Mouse (Mus musculus): ENCODE measurements around the gene Gal3st1. TPM values are rescaled to one million over a fixed set of nuclear protein-coding genes. Genes with fewer than 3 reads are reported as not detected.
"Not testable (repeated sequence)": the region's sequence is repeated elsewhere in the genome, so short reads cannot be mapped to it uniquely, and the experiment has no call there.

Gene Gal3st1
- polyA plus RNA-seq, 1 experiment: 1.8 TPM

DNA sequence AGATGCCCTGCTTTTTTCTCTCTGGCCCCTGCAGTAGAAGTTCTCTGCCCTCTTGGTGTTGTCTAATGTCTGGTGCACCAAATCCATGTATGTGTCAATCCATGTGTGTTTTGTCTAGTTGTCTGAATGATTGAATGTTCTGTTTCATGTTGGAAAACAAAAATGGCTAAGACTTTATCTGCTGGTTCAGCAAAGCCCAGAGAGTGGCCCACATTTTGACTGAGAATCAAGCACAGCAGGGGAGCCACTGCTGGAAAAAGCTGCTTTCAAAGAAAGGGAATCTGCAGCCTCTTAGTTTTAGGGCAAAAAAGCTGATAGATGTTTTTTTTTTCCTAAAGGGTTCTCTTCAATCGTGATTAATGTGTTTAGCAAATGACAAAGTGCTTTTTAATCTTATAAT lies 37.0 kb upstream of the Gal3st1 start:
- Histone ChIP-seq H3K9ac (ENCODE audit: low read depth, poor library complexity, severe bottlenecking) (no peak overlapping the region), H3K27me3 (ENCODE audit: control insufficient read depth, insufficient read depth, low read length, poor library complexity, severe bottlenecking) (no peaks in the 10 kb centered on the region), H3K36me3 (ENCODE audit: control insufficient read depth, insufficient read depth, low read length, poor library complexity, severe bottlenecking) (no peaks in the 10 kb centered on the region), H3K4me3 (ENCODE audit: low read depth, low read length) (no peak overlapping the region), H3K9me3 (replicated peaks; ENCODE audit: control insufficient read depth, insufficient read depth, low read length, poor library complexity, severe bottlenecking) (no peaks in the 10 kb centered on the region), H3K4me1 (ENCODE audit: control insufficient read depth, insufficient read depth, low read length) (no peaks in the 10 kb centered on the region), H3K27ac (ENCODE audit: insufficient read depth, low read length) (peak overlapping the region; percentile 51)
- TF ChIP-seq CTCF (IDR thresholded peaks at IDR 0.05; ENCODE audit: low read depth, low read length) (no peak), EP300 (IDR thresholded peaks at IDR 0.05; ENCODE audit: insufficient read depth, low read depth, low read length) (no peak), POLR2A (IDR thresholded peaks at IDR 0.05; ENCODE audit: insufficient read depth, low read length) (no peak)

DNA sequence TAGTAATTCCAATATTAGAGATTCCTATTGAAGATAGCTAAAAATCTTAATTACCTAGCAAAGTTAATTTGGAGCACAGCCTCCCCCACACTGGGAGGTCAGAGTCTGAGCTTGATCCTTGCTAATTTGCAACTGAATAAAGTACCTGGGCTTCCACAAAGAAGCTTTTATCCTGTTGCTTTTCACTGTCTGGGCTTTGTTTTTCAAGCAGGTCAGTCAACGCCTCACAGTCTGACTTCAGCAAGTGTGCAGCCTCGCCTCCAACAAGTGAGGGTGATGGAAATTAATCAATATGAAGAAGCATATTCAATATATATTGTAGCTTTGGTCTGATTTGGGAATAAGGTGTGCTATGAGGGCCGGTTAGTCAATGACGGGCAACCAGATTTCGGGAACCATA lies 28.6 kb upstream of the Gal3st1 start:
- H3K4me1 ChIP-seq (ENCODE audit: control insufficient read depth, insufficient read depth, low read length); H3K9me3 ChIP-seq (replicated peaks; ENCODE audit: control insufficient read depth, insufficient read depth, low read length, poor library complexity, severe bottlenecking); H3K4me3 ChIP-seq (ENCODE audit: low read depth, low read length); H3K9ac ChIP-seq (ENCODE audit: low read depth, poor library complexity, severe bottlenecking); H3K27me3 ChIP-seq (ENCODE audit: control insufficient read depth, insufficient read depth, low read length, poor library complexity, severe bottlenecking); H3K36me3 ChIP-seq (ENCODE audit: control insufficient read depth, insufficient read depth, low read length, poor library complexity, severe bottlenecking): not testable (repeated sequence)
- peak overlapping the region; percentile 90 for H3K27ac ChIP-seq (ENCODE audit: insufficient read depth, low read length)

DNA sequence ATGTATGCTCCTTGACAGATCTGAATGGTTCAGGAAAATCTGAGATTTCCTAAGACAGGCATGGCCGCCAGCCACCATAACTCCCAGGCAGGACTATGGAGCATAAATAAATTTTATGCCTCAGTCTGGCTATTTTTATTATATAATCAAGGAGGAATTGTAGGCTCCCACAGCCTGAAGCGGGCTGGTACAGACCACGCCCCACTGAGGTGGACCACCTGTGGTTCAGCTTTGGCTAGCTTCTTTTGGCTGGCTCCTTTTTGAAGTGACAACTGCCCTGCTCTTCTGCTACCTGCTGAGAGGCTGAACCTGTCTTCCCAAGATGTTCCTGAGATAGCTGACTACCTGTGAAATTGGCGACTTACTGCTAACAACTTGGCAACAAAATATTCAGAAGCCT lies 28.1 kb upstream of the Gal3st1 start:
- Histone ChIP-seq H3K27ac (ENCODE audit: insufficient read depth, low read length) (peak overlapping the region; percentile 90), H3K9ac (ENCODE audit: low read depth, poor library complexity, severe bottlenecking) (peak overlapping the region; percentile 23; the same call in 1 of the 2 replicates)
- H3K36me3 ChIP-seq (ENCODE audit: control insufficient read depth, insufficient read depth, low read length, poor library complexity, severe bottlenecking); H3K4me1 ChIP-seq (ENCODE audit: control insufficient read depth, insufficient read depth, low read length); H3K27me3 ChIP-seq (ENCODE audit: control insufficient read depth, insufficient read depth, low read length, poor library complexity, severe bottlenecking); H3K4me3 ChIP-seq (ENCODE audit: low read depth, low read length); H3K9me3 ChIP-seq (replicated peaks; ENCODE audit: control insufficient read depth, insufficient read depth, low read length, poor library complexity, severe bottlenecking): not testable (repeated sequence)

DNA sequence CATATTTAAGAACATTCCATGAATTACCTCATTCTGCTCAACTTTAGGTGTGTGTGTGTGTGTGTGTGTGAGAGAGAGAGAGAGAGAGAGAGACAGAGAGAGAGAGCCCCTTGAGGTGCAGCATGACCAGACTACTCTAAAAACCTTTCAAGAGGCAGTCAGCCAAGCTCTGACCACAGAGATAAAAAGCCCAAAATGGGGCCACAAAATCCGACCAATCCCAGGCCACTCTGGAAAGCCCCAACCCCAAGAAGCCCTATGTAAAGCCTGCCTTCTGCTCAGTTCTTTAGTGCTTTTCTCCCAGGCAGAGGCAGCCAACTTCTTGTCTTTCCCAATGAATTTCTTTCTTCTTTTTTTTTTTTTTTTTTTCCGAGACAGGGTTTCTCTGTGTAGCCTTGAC lies 22.5 kb upstream of the Gal3st1 start:
- TF ChIP-seq POLR2A (IDR thresholded peaks at IDR 0.05; ENCODE audit: insufficient read depth, low read length) (no peak), EP300 (IDR thresholded peaks at IDR 0.05; ENCODE audit: insufficient read depth, low read depth, low read length) (no peak), CTCF (IDR thresholded peaks at IDR 0.05; ENCODE audit: low read depth, low read length) (no peak)
- Histone ChIP-seq H3K27me3 (ENCODE audit: control insufficient read depth, insufficient read depth, low read length, poor library complexity, severe bottlenecking) (no peaks in the 10 kb centered on the region), H3K27ac (ENCODE audit: insufficient read depth, low read length) (no peak overlapping the region), H3K4me3 (ENCODE audit: low read depth, low read length) (no peak overlapping the region), H3K9me3 (replicated peaks; ENCODE audit: control insufficient read depth, insufficient read depth, low read length, poor library complexity, severe bottlenecking) (no peaks in the 10 kb centered on the region), H3K4me1 (ENCODE audit: control insufficient read depth, insufficient read depth, low read length) (no peaks in the 10 kb centered on the region), H3K9ac (ENCODE audit: low read depth, poor library complexity, severe bottlenecking) (no peak overlapping the region), H3K36me3 (ENCODE audit: control insufficient read depth, insufficient read depth, low read length, poor library complexity, severe bottlenecking) (no peaks in the 10 kb centered on the region)

GRCm38 (mm10) chr11:3961761-3962160 lies 21.7 kb upstream of the Gal3st1 start:
- Histone ChIP-seq H3K4me3 (ENCODE audit: low read depth, low read length) (no peak overlapping the region), H3K9ac (ENCODE audit: low read depth, poor library complexity, severe bottlenecking) (no peak overlapping the region), H3K9me3 (replicated peaks; ENCODE audit: control insufficient read depth, insufficient read depth, low read length, poor library complexity, severe bottlenecking) (no peaks in the 10 kb centered on the region), H3K27me3 (ENCODE audit: control insufficient read depth, insufficient read depth, low read length, poor library complexity, severe bottlenecking) (no peaks in the 10 kb centered on the region), H3K27ac (ENCODE audit: insufficient read depth, low read length) (no peak overlapping the region), H3K4me1 (ENCODE audit: control insufficient read depth, insufficient read depth, low read length) (no peaks in the 10 kb centered on the region), H3K36me3 (ENCODE audit: control insufficient read depth, insufficient read depth, low read length, poor library complexity, severe bottlenecking) (no peaks in the 10 kb centered on the region; the same call in 1 of the 2 replicates)
- TF ChIP-seq CTCF (IDR thresholded peaks at IDR 0.05; ENCODE audit: low read depth, low read length): no peak

- Histone ChIP-seq H3K9ac (ENCODE audit: low read depth, poor library complexity, severe bottlenecking) (peak overlapping the region; percentile 50), H3K4me1 (ENCODE audit: control insufficient read depth, insufficient read depth, low read length) (no peaks in the 10 kb centered on the region), H3K36me3 (ENCODE audit: control insufficient read depth, insufficient read depth, low read length, poor library complexity, severe bottlenecking) (peaks cover 12% of the 10 kb centered on the region), H3K9me3 (replicated peaks; ENCODE audit: control insufficient read depth, insufficient read depth, low read length, poor library complexity, severe bottlenecking) (no peaks in the 10 kb centered on the region), H3K27me3 (ENCODE audit: control insufficient read depth, insufficient read depth, low read length, poor library complexity, severe bottlenecking) (no peaks in the 10 kb centered on the region), H3K4me3 (ENCODE audit: low read depth, low read length) (peak overlapping the region; percentile 60), H3K27ac (ENCODE audit: insufficient read depth, low read length) (peak overlapping the region; percentile 55)
- TF ChIP-seq EP300 (IDR thresholded peaks at IDR 0.05; ENCODE audit: insufficient read depth, low read depth, low read length) (no peak), POLR2A (IDR thresholded peaks at IDR 0.05; ENCODE audit: insufficient read depth, low read length) (no peak), CTCF (IDR thresholded peaks at IDR 0.05; ENCODE audit: low read depth, low read length) (no peak)
Measured at GRCm38 (mm10) chr11:3963155-3963554, 20.3 kb upstream of the Gal3st1 start.
